Mouse (Mus musculus): ENCODE measurements around the gene 9530053A07Rik.
A peak's percentile ranks its signal among the peaks of the same experiment; 100 is the strongest.

The 9530053A07Rik gene

DNA sequence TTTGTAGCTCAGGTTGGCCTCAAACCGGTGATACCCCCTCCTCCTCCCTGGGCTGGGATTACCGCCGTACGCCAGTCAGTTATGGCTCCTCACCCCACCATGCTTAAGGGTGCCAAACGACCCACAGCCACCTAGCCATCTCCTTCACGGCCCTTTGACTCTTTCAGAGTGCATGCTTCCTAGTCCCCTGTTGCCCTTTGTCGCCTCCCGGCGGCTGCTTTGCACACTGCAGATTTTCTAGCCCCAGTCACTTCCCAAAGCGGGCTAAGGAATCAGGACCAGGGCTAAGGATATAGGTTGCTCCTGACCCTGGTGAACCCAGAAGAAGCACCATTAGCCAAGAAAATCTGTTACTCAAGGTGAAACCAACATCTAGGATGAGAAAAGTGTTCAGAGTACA, 84.9 kb downstream of the 9530053A07Rik start:
- DNase-seq (ENCODE audit: low read depth in 2 of 2, low spot score in 2 of 2) = peak; percentile 30 to 63
